Mouse (Mus musculus) testis, adult 2 months (tissue): ENCODE measurements around the gene Plpp1.

Experiments
- CTCF ChIP-seq: fragments of 200-500 bp; IDR thresholded peaks from 2 replicates; pipeline ENCODE4 v1.5.1; 2012; ENCODE audit warnings: low read depth, mild to moderate bottlenecking, inconsistent platforms, low read length, moderate library complexity; ENCODE audit not compliant: control insufficient read depth, insufficient read depth, insufficient replicate concordance
- POLR2A ChIP-seq: fragments of 200-500 bp; IDR thresholded peaks from 2 replicates; pipeline ENCODE4 v1.6.1; 2012; ENCODE audit warnings: low read depth, mild to moderate bottlenecking, inconsistent platforms, low read length, moderate library complexity; ENCODE audit not compliant: control insufficient read depth

DNA sequence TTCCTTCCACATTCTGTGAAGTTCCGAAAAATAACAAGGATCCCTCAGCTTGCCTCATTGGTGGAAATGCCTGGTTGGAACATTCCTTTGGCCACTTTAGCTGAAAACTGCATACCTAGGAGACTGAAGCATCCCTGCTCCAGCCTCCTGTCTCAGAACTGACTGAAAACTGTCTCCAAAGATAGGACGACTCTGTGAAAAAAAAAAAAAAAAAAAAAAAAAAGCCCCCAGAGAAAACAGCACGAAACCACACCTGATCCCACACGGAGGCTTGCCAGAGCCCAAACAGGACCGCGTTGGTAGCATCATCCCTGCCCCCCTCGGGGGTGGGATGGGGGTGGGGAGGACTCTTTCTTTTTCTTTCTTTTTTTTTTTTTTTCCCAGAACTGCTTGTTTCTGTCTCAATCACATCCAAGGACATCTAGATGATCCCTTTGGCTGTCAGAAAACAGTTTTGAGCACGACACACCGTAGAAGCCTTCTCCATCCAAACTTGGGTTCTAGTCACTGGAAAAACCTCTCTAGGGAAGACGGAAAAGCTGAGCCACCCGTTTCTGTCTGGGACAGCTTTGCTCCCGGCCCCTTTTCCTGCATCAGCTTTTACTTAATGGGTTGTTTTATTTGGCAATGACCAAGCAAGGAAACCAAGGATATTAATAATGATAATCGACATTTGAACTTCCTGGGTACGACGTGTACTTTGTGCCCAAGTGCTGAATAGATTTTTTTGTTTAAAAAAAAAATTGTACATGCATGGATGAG, 29.0 kb upstream of the Plpp1 start:
- no peak for TF ChIP-seq POLR2A
- no peak for TF ChIP-seq CTCF
